Mouse (Mus musculus) liver (tissue): ENCODE results near the gene Dgkg.
A peak's percentile ranks its signal among the peaks of the same experiment; 100 is the strongest.

Experiments used
- DNase-seq: peaks from one replicate; pipeline ENCODE4 v3.0.0-alpha.2; 2020; ENCODE audit warnings: mixed read lengths

The Dgkg gene

GRCm38 (mm10) chr16:22542691-22543141 is 114.3 kb downstream of the Dgkg start:
- DNase-seq, result no peak

DNA sequence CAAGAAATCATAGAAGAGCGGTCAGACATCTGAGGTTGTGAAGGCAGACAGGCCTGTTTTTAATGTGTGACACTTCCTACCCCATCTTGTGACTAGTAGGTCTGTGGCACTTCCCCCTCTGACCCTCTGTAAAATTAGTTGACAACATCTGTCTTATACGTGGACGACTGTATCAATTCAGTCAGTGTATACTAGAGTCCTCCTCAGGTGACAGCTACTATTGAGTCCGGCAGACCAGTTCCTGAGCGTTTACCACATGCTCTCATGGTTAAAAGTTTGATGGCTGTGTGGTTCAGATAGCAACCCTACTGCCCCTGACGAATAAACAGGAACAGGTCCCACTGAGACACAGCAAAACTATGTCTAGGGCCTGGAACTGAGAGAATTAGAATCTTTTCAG is 117.7 kb downstream of the Dgkg start:
- DNase-seq, result no peak

GRCm38 (mm10) chr16:22536581-22537160 is 120.3 kb downstream of the Dgkg start:
- no peak for DNase-seq

DNA sequence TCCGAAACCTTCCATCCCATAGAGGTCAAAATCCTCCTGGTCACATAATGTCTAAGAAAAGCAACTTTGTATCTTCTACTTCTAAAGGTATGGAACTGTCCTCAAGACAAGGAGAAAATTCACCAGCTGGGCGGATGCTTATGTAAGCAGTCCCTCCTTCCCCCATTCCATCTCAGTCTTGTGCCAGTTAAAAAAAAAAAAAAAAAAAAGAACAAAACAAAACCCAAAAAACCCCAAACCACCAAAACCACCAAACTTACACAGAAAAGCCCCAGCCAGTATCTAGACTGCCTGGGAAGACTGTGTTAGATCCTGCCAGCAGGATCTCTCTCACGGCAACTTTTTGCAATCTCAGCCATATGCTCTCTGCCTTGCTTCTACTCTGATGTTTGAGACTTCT is 123.9 kb downstream of the Dgkg start:
- DNase-seq, result no peak

- DNase-seq, result no peak
These were observed 125.2 kb downstream of the Dgkg start for GRCm38 (mm10) chr16:22531834-22532233.

DNA sequence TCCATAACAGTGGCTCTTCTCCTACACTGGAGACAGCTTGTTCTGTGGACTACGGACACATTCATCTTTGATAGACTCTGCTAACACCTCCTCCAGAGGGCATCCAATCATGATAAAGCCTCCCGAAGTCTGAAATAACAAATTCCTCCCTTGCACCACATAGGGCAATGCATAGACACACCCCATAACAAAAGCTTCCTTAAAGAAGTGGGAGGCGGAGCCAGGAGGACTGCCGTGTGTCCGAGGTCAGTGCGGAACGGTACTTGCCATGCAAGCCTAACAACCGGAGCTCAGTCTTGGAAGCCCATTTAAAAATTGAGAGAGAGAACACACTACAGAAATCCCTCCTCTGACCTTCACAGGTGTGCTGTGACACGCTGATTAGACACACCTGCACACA is 126.0 kb downstream of the Dgkg start:
- no peak for DNase-seq

GRCm38 (mm10) chr16:22527499-22527939 is 129.5 kb downstream of the Dgkg start:
- DNase-seq, result no peak

GRCm38 (mm10) chr16:22526386-22526785 is 130.6 kb downstream of the Dgkg start:
- DNase-seq, result no peak

GRCm38 (mm10) chr16:22517431-22518384 is 139.3 kb downstream of the Dgkg start:
- DNase-seq, result peak; percentile 40

DNA sequence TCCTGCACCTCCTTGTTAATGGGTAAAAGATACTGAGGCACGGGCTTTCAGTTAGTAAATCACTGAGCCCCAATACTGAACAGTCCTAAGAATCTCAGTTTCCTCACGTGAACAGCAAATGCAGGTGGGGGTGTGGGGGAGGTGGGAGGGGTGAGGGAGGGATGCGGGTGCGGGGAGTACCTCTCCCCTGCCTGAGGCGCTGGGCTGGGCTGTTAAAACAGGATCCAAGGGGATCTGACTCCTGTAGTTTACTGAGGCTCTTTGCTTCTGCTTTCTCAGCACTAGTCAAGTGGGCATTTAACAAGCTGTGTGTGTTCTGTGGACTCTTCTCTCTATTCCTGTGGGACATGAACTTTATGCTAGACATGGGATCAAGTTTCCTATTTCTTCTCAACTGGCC is 141.5 kb downstream of the Dgkg start:
- no peak for DNase-seq

DNA sequence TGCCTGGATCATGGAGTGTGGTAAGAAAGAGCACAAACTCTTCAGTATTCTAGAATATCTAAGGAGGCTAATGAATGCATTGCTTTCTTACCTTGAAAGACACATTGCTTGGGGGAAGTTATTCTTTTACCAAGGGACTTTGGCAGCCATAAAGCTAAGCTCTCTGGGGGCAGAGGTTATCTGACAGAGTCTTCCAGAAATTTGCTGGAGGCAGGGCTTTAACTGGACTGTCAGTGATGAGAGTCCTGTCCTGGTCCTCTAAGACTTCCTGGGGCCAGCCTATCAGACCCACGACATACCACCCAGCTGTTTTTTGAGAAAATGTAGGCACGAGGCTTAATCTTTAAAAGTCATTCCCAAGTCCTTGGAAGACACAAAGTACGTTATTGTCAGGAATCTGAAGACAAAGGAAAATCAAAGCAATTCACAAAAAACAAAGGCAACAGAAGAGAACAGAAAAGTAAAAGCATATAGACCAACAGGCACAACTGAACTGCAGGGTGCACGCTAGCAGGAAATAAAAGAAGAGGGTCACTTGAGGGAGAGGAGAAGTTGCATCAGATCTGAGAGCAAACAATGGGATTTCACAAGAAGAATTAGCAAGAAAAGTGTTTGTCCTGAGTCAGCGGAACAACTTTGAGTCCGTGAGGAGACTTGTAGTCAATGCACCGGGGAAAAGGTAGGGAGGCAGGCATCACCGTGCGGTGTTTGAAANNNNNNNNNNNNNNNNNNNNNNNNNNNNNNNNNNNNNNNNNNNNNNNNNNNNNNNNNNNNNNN is 146.0 kb downstream of the Dgkg start:
- no peak for DNase-seq

DNA sequence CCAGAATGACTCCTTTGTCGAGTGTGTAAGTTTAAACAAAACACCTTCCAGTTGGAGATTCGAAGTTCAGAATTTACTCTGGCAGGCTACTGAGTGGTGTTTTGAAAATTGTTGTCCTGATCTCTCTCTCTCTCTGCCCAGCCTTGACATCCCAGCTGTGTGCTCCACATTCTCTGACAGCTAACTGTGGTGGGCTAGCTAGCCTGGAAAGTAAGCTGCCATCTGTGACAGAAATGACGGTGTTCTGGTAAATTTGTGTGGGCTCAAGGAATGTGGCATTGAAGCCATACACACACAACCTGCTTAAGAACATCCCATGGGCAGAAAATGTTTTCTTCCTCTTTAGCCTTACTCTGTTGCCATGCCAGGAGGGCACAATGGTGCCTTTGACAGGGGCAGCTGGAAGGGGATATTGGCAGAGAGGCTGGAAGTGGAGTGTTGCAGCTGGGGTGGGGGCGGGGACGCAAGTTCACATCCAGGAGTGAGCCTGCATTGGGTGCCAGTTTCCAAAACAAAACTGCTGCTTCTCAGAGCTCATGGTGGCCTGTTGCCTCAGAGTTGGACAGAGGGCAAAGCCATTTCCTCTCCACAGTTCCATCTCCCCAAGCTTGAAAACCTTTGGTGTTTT is 148.0 kb downstream of the Dgkg start:
- no peak for DNase-seq

GRCm38 (mm10) chr16:22505656-22506055 is 151.4 kb downstream of the Dgkg start:
- no peak for DNase-seq

- peak; percentile 12 for DNase-seq
These were observed 152.2 kb downstream of the Dgkg start for GRCm38 (mm10) chr16:22504851-22505250.

GRCm38 (mm10) chr16:22504049-22504448 is 153.0 kb downstream of the Dgkg start:
- DNase-seq, result no peak

GRCm38 (mm10) chr16:22503467-22503866 is 153.6 kb downstream of the Dgkg start:
- DNase-seq, result peak; percentile 41

GRCm38 (mm10) chr16:22501855-22502254 is 155.2 kb downstream of the Dgkg start:
- no peak for DNase-seq

- DNase-seq, result no peak
These were observed 156.5 kb downstream of the Dgkg start for GRCm38 (mm10) chr16:22500561-22500960.

DNA sequence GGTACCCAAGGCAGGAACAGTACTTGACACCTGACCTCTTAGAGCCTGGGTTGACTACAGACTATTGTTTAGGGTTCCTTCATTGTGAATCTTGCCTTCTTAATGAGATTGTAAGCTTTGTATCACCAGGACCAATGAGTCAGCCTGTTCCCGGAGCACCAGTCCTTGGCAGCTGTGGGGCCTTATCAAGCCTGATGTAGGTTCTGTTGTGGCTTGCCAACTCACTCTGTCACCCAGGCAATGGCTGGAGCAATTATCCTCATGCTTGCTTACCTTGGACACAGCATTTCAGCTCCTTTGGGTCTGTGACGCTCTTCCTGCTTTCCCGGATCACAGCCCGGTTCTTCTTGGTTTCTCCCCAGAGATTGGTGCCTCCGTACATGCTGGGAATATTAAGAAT is 157.1 kb downstream of the Dgkg start:
- DNase-seq, result no peak

DNA sequence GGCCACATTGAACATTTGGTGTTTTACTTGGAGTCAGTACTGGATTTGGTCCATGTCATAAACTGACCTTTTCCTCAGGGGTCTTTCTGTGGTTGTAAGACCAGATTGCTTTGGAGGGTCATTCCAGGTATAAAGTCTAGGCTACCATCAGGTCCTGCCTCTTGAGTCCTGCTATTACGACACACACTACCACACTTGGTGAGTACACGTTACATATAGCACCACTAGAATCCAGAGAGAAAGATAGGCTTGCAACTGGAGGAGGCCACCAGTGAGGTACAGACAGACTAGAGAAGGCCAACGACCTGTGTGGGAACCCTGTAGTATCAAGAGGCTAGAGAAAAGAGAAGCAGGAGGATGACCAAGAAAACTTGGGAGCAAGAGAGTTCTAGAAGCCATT is 157.6 kb downstream of the Dgkg start:
- no peak for DNase-seq

GRCm38 (mm10) chr16:22497976-22498375 is 159.0 kb downstream of the Dgkg start:
- DNase-seq, result no peak

GRCm38 (mm10) chr16:22495259-22495658 is 161.8 kb downstream of the Dgkg start:
- DNase-seq, result no peak

DNA sequence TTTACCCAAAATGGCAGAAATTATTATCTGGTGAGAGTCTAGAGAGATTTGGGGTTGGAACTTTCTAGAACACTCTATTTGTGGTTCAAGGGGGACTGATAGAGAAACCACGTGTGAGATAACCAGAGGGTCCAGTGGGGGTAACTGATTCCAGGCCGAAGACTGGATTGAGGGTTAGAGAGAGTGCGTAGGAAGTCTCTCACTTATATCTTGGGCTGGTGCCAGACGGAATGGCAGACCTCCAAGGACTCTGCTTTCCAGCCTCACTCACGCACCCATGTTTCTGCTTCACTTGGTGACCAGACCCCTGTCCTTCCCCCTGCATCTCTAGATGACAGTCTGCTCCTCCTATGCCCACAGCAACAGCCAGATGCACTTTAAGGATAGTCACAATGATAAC is 162.2 kb downstream of the Dgkg start:
- DNase-seq, result peak; percentile 9
